Mouse (Mus musculus): ENCODE data around the gene Trpc4. TPM values are rescaled to one million over a fixed set of nuclear protein-coding genes. Genes with fewer than 3 reads are reported as not detected.

The Trpc4 gene
- polyA plus RNA-seq (2014; fragmentation: Illumina TruSeq; extraction: RNeasy Lipid Tissue Mini Kit (QIAGEN cat#74804); ENCODE audit: low read depth, low replicate concordance) = 0.13 TPM

DNA sequence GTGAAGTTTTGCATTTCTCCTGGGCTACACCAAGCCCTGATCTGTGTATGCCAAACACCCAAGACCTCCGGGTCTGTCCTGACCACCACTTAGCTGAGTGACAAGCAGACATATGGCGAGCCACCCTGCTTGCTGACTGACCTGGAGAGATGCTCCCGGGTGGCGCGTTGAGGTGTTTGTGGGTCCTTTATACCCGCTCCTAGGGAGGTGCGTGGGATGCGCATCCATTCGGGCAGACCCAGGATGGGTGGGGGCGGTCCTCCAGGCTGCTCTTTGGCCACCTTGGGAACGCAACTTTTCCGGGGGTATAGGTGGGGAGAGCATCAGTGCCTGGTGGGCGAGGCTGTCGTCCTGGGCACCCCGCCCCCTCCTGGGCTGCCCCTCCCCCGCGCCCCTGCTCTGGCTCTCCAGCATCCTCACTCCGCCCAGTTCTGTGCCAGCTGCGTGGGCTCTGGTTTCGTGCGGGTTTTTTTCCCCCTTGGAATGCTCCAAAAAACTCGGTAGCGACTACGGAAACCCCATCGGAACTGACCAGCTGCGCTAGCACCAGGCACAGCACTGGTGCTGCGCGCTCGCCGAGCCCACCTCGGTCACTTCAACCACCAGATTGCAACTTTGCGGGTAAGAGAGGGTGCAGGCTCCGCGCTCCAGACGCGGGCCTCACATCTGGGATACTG is at the start of gene Trpc4:
Gene Trpc4, plus strand, starts transcription at position 397 of the 677 bp plus-strand sequence.

DNA sequence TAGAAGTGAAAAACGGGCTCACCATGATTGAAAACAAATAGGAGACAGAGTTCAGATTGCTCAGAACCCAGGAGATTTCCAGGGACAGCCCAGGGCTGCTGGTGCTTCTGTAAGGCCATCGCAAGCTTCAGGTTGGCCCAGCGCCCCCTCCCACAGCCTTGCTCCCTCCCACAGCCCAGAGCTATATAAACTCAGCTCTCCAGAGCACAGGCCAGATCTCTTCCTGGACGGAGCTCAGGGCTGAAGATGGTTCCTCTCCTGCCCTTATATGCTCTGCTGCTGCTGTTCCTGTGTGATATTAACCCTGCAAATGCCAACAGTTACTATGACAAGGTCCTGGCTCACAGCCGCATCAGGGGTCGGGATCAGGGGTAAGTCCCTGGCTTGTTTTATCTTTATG is 205.1 kb downstream of the Trpc4 start, which contains the start of gene Postn:
Gene Postn, plus strand, starts transcription at position 213 of the 400 bp plus-strand sequence.

Other genes starting within 250 kb of the Trpc4 start
- 45.7 TPM for gene Postn, start 205.1 kb downstream of the Trpc4 start, polyA plus RNA-seq (2014; fragmentation: Illumina TruSeq; extraction: RNeasy Lipid Tissue Mini Kit (QIAGEN cat#74804); ENCODE audit: low read depth, low replicate concordance)

Measured in heart, adult 10 weeks (tissue).